Mouse (Mus musculus) lung, postnatal 0 days (tissue): ENCODE data around the gene Fmo1. TPM values are rescaled to one million over a fixed set of nuclear protein-coding genes. Genes with fewer than 3 reads are reported as not detected.

Source experiments
- ATAC-seq: fragments of 200-750 bp; cut with Nextera tagmentation; 2 replicates; pipeline ENCODE4 v1.8.0; 2017; ENCODE audit warnings: moderate library complexity
- DNase-seq: peaks from one replicate; pipeline ENCODE4 v3.0.0-alpha.2; 2016; ENCODE audit warnings: low spot score
- H3K27ac ChIP-seq: fragments of 300-500 bp; sonication (generic); 2 replicates; pipeline ENCODE4 v1.5.1; 2014; ENCODE audit warnings: antibody characterized with exemption, mild to moderate bottlenecking, low read length, mixed read lengths
- H3K27me3 ChIP-seq: fragments of 300-500 bp; sonication (generic); replicated peaks from 2 replicates; pipeline ENCODE4 v1.6.1; 2014; ENCODE audit warnings: low read length, mixed read lengths; ENCODE audit not compliant: insufficient read depth
- H3K36me3 ChIP-seq: fragments of 300-500 bp; sonication (generic); 2 replicates; pipeline ENCODE4 v1.6.1; 2014; ENCODE audit warnings: low read length, mixed read lengths; ENCODE audit not compliant: insufficient read depth
- H3K4me1 ChIP-seq: fragments of 300-500 bp; sonication (generic); 2 replicates; pipeline ENCODE4 v1.6.1; 2014; ENCODE audit warnings: antibody characterized with exemption, low read depth, low read length, mixed read lengths; ENCODE audit not compliant: insufficient read depth
- H3K4me2 ChIP-seq: fragments of 300-500 bp; sonication (generic); replicated peaks from 2 replicates; pipeline ENCODE4 v1.6.1; 2014; ENCODE audit warnings: low read depth, mild to moderate bottlenecking, low read length, moderate library complexity, mixed read lengths
- H3K4me3 ChIP-seq: fragments of 300-500 bp; sonication (generic); 2 replicates; pipeline ENCODE4 v1.5.1; 2014; ENCODE audit warnings: low read depth, low read length
- H3K9ac ChIP-seq: fragments of 300-500 bp; sonication (generic); replicated peaks from 2 replicates; pipeline ENCODE4 v1.6.1; 2014; ENCODE audit warnings: low read depth, mild to moderate bottlenecking
- H3K9me3 ChIP-seq: fragments of 300-500 bp; sonication (generic); 2 replicates; pipeline ENCODE4 v1.6.1; 2016; ENCODE audit warnings: low read length, mixed read lengths
- CTCF ChIP-seq: IDR thresholded peaks from 2 replicates; pipeline ENCODE4 v1.5.1; 2016; ENCODE audit warnings: antibody characterized with exemption, mild to moderate bottlenecking
- EP300 ChIP-seq: IDR thresholded peaks from 2 replicates; pipeline ENCODE4 v1.6.1; 2016; ENCODE audit warnings: antibody characterized with exemption, mild to moderate bottlenecking, control low read depth
- WGBS: fragments of 180-500 bp; shearing (Covaris S2); extraction: QIAGEN DNeasy Blood & Tissue Kit; methylation state at CpG from one replicate; pipeline ENCODE4 v1.1.7; 2014; 5-methylcytosine and 5-hydroxymethylcytosine counted together
- polyA plus RNA-seq: library from polyadenylated mRNA; unstranded; fragments of >200 nt; fragmentation: Nextera tagmentation; extraction: Ambion mirVana; gene quantifications from 2 replicates; pipeline ENCODE4 v1.2.1, GENCODE M21; 2015

The Fmo1 gene
- polyA plus RNA-seq, 1 experiment from 2014 or later = 86.4 TPM

DNA sequence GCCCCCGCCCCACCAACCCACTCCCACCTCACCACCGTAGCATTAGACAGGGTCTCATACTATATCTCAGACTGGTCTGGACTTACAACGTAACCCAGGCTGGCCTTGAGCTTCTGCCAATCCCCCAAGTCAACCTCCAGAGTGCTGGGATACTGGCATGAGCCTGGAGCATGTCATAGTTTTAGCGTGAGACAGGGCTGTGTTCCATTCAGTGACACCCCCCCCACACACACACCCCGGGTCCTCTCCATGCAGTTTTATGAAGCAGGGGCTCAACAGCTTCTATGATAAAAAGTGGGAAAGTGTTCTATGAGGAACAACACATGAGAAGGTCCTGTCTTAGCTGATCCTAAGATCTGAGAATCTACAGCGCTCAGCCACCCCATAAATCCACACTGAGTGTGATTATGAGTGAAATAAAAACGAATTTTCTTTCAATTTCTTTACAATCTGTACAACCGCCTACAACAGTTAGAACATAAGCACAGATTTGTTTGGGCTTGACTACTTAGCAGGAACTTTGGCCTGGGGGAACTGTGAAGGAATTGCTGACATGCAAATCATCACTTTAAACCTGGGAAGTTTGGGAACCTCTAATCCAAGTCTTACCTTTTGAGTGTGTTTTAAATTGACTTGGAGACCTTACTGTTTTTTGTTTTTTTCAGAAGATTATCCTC, 1.5 kb downstream of the Fmo1 start:
- WGBS = 59% methylated on average over 8 of the region's 8 CpGs
- DNase-seq = no peak
- Histone ChIP-seq H3K4me3 (peak overlapping the region; percentile 6), H3K4me1 (0 out of 2 replicates have a peak, but pooled peaks cover 5% of the 10 kb centered on the region), H3K36me3 (no peaks in the 10 kb centered on the region), H3K27me3 (no peaks in the 10 kb centered on the region), H3K9ac (no peak overlapping the region), H3K4me2 (peak overlapping the region; percentile 35), H3K9me3 (no peaks in the 10 kb centered on the region), H3K27ac (peak overlapping the region; percentile 29)
- ATAC-seq = peak; percentile 65
- TF ChIP-seq EP300 (no peak), CTCF (no peak)

DNA sequence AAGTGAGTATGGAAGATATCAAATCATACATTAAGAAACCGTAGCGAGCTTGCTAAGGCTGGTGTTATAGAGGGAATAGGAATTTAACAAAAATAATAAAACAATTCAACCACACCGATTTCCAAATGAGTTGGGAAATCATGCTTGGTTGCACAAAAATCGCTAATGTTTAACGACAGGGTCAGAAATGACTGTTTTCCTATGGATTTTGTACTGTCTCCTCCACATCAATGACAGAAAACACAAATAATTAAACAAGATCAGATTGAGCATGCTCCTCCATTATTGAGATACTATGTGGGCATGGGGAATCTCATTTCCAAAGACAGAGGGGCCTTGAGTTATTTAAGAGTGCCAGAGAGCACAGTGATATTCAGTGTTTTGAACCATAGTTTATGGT, 2.1 kb downstream of the Fmo1 start:
- Histone ChIP-seq H3K4me2 (peak overlapping the region; percentile 35), H3K9ac (no peak overlapping the region), H3K9me3 (no peaks in the 10 kb centered on the region), H3K36me3 (no peaks in the 10 kb centered on the region), H3K4me3 (no peak overlapping the region), H3K27ac (no peak overlapping the region), H3K27me3 (no peaks in the 10 kb centered on the region), H3K4me1 (0 out of 2 replicates have a peak, but pooled peaks cover 6% of the 10 kb centered on the region)
- ATAC-seq (no peak), DNase-seq (no peak)
- WGBS = 83% methylated on average over 5 of the region's 5 CpGs
- TF ChIP-seq CTCF = no peak
- TF ChIP-seq EP300 = no peak

DNA sequence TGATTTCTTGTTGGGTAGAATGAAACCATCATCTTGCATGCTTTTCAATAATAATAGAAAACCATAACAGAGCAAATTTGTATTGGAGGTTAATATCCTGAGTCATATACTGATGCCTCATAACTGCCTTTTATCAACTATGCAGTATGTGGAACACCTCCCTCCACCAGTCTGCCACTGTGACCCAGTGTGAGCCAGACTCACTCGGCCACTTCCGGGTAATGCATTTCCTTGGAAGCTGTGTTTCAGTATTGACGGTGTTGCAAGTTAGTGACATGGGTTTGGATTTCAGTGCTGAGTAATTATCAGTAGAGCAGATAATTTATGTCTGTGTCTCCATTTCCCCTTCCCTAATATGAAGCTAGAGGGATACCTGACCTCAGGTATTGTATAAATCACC, 2.8 kb downstream of the Fmo1 start:
- no peak overlapping the region for H3K4me2 ChIP-seq
- no peaks in the 10 kb centered on the region for H3K36me3 ChIP-seq
- no peaks in the 10 kb centered on the region for H3K9me3 ChIP-seq
- H3K4me3 ChIP-seq = no peak overlapping the region
- TF ChIP-seq EP300 (no peak), CTCF (no peak)
- H3K9ac ChIP-seq = no peak overlapping the region
- no peaks in the 10 kb centered on the region for H3K27me3 ChIP-seq
- H3K4me1 ChIP-seq = 0 out of 2 replicates have a peak, but pooled peaks cover 7% of the 10 kb centered on the region
- DNase-seq (no peak), ATAC-seq (no peak)
- WGBS = 84% methylated on average over 3 of the region's 3 CpGs
- H3K27ac ChIP-seq = no peak overlapping the region

DNA sequence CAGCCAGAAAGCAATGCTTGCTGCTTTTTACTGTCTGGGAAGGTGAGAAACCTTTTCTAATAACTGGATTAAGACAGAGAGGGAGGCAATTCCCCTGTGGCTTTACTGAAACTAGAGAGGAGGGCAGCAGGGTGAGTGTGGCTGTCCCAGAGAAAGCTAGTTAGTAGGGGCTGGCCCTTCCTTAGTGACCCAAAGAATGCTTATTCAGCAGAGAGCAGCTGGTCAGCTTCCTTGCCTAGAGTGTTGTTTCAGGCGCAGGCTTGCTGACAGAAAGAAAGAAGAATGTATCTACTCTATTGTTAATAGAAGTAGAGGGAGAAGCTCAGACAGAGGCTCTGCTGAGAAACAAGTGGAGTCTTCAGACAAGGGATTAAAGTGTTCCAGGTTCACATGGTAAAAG, 4.1 kb downstream of the Fmo1 start:
- Histone ChIP-seq H3K9ac (no peak overlapping the region), H3K27me3 (no peaks in the 10 kb centered on the region), H3K4me1 (0 out of 2 replicates have a peak, but pooled peaks cover 7% of the 10 kb centered on the region), H3K4me3 (no peak overlapping the region), H3K36me3 (no peaks in the 10 kb centered on the region), H3K27ac (no peak overlapping the region), H3K4me2 (no peak overlapping the region), H3K9me3 (no peaks in the 10 kb centered on the region)
- DNase-seq (no peak), ATAC-seq (no peak)
- WGBS = 21% methylated on average over 1 of the region's 1 CpGs
- TF ChIP-seq EP300 (no peak), CTCF (no peak)

DNA sequence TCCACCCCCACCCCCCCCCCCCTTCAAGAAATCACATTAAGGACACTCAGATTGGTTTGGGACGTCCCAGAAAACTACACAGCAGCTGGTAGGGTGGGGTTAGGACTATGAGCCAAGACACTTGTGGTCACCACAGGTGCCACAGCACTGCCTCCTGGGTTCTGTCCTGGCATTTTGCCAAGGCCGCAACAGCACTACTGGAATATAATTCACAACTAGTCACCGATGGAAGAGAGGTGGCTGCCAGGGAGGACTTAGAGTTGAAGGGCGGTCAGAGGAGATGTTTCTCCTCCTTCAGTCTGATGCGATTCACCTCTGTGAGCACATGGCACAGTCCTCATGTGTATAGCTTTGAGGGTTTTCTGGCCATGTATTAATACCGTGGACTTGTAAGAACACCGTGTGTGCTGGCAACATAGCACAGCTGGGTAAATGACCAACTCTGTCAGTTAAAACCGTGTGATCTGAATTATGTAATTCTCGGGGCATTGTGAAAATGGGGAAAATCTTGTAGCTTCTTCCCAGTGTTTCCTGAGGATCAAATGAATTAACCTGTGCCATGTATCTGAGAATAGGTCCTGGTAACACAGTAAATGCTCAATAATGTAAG, 6.3 kb downstream of the Fmo1 start:
- H3K27ac ChIP-seq = no peak overlapping the region
- no peak overlapping the region for H3K4me3 ChIP-seq

DNA sequence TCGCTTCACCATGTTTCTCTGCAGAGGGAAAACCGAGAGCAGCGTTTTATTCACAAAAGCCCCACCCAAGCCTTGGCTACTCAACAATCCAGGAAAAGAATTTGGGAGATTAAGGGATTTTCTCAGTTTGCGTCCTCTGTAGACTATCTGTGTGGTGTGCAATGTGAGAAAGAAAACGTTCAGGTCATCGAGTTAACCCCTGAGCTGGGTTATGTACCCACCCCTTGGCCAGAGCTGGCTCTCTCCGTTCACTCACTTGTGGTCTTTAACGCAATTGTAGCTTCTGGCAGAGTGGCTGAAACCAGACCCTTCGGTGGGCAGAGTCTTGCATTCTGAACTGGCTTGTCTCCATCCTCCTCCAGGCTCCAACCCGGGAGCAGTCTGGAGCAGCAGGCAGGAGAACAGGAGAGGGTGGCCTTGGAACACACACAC, 6.8 kb downstream of the Fmo1 start:
- Histone ChIP-seq H3K36me3 (no peaks in the 10 kb centered on the region), H3K9ac (no peak overlapping the region), H3K27ac (no peak overlapping the region), H3K9me3 (no peaks in the 10 kb centered on the region), H3K4me1 (0 out of 2 replicates have a peak, but pooled peaks cover 7% of the 10 kb centered on the region), H3K4me3 (no peak overlapping the region), H3K4me2 (peak overlapping the region; percentile 51), H3K27me3 (no peaks in the 10 kb centered on the region)
- no peak for DNase-seq
- no peak for ATAC-seq
- TF ChIP-seq EP300 (no peak), CTCF (no peak)
- 25% methylated on average over 10 of the region's 10 CpGs for WGBS

More for the DNA sequence above, 6.3 kb downstream of the Fmo1 start:
- 0 out of 2 replicates have a peak, but pooled peaks cover 7% of the 10 kb centered on the region for H3K4me1 ChIP-seq
- peak; percentile 65 for DNase-seq
- ATAC-seq = peak; percentile 70
- 39% methylated on average over 9 of the region's 9 CpGs for WGBS
- H3K36me3 ChIP-seq = no peaks in the 10 kb centered on the region
- peak overlapping the region; percentile 51 for H3K4me2 ChIP-seq
- H3K9me3 ChIP-seq = no peaks in the 10 kb centered on the region
- TF ChIP-seq CTCF (no peak), EP300 (no peak)
- no peaks in the 10 kb centered on the region for H3K27me3 ChIP-seq
- H3K9ac ChIP-seq = no peak overlapping the region
